Mouse (Mus musculus): Measurements from ENCODE around the gene Tbc1d2b. TPM values are rescaled to one million over a fixed set of nuclear protein-coding genes. Genes with fewer than 3 reads are reported as not detected.
A peak's percentile ranks its signal among the peaks of the same experiment; 100 is the strongest.

Gene Tbc1d2b
- total RNA-seq, 1 experiment from 2014 or later = 25.5 TPM

DNA sequence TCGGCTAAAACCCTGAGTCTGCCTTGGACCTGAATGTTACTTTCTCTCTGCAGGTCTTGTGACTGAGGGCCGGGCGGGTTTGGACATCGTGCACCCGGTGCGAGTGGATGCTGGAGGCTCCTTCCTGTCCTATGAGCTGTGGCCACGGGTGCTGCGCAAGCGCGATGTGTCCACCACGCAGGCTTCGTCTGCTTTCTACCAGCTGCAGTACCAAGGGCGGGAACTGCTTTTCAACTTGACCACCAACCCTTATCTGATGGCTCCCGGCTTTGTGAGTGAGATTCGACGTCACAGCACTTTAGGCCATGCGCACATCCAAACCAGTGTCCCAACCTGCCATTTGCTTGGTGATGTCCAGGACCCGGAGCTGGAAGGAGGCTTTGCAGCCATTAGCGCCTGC lies 99.2 kb downstream of the Tbc1d2b start:
- no peak for DNase-seq

- DNase-seq = no peak
Measured at GRCm38 (mm10) chr9:90169965-90170364, 100.6 kb downstream of the Tbc1d2b start.

GRCm38 (mm10) chr9:90166615-90167014 lies 104.0 kb downstream of the Tbc1d2b start:
- no peak for DNase-seq

- DNase-seq = no peak
Measured at GRCm38 (mm10) chr9:90165590-90165989, 105.0 kb downstream of the Tbc1d2b start.

- DNase-seq = no peak
Measured at GRCm38 (mm10) chr9:90164670-90165453, 105.7 kb downstream of the Tbc1d2b start.

DNA sequence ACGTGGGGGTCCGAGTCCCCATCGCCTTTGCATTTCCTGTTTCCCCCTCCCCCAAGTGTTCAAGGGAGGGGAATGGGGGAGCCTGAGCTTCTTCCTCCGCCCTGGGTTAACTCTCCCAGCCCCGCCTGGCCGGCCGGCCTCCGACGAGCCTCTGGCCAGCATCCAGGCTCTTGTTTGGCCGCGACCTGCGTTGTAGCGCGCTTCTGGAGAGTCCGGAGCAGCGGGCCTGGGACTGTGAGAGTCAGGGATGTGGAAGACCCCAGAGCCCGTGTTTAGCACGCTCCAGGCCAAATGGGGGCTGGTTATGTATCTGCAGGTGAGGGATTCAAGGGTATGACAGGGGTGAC lies 106.9 kb downstream of the Tbc1d2b start:
- DNase-seq = peak; percentile 70

DNA sequence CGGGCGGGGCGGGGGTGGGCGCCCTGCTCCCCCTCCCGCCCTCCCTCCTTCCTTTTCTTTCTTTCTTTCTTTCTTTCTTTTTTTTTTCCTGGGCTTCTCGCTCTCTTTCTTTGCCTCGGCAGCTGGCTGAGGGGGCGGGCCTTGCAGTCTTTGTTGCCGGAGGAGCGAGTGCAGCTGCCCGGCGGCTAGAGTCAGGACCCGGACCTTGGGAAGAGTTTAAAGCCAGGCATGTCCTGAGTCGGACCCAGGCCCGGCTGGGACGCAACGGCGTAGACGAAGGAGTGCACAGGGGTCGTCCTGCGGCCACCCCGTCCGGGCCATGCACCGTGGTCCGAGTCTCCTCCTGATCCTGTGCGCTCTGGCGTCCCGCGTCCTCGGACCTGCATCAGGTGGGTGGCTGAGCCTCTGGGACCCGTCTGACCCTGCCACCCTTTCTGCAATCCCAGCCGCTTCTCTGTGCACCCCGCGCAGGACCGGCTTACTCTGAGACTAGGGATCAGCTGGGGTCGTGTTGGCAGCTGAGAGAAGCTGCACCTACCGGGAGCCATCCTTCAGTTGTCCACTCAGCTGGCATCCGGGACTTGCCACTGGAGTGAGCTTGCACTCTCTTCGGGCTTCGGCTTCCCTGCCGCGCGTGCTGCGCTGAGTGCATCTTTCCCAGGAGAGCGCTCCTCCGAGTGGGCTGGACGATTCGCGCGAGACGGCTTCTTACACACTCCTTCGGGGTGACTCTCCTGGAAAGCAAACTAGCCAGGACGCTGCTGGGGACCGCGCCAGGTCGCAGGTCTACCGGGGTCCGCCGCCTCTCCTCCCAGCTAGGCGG lies 107.5 kb downstream of the Tbc1d2b start, which contains the start of gene Adamts7:
Gene Adamts7, plus strand, starts transcription at position 144 of the 823 bp plus-strand sequence.
- DNase-seq = peak; percentile 70

DNA sequence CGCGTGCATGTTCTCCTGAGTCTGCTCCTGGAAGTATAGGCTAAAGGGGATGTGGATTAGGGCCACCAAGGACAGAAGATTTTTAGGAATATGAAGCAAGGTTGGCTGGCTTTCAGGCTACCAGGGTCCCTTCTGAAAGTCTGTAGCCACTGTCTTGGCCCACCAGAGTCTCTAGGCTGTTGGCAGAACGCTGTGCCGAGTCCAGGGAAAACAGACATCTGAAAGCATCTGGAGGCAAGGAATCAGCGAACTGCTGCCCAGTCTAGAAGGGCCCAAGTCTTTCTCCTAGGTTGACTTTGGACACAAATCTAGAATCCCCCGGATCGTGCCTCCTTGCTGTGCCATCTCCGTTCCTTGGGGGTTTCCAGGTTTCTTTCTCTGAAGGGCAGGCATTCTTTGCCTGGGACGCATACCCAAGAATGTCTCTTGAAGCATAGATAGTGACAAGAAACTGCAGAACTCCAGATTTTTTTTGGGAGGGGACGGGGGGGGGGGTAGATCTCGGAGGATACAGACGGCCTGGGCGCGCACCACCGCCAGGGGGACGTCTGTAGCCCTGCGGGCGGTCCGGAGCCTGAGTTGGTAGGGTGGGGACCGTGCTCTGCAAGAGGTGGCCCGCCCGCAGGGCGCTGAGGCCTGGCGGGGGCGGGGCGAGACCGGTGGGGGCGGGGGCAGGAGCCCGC lies 108.2 kb downstream of the Tbc1d2b start:
- DNase-seq = peak; percentile 88

Other genes starting within 250 kb of the Tbc1d2b start
- 103 and 106 TPM in 2 replicates for gene Ctsh, start 216.7 kb downstream of the Tbc1d2b start, total RNA-seq (2021)
- 268 and 288 TPM in 2 replicates for gene Morf4l1, start 156.0 kb downstream of the Tbc1d2b start, total RNA-seq (2021)
- 8.6 and 9.0 TPM in 2 replicates for gene Adamts7, start 107.7 kb downstream of the Tbc1d2b start, total RNA-seq (2021)

All from adrenal gland, postnatal 14 days (tissue).